Mouse (Mus musculus): ENCODE data around the gene Hmx2.

Hmx2 gene

GRCm38 (mm10) chr7:131548473-131548872 lies at the start of gene Hmx2:
Gene Hmx2, plus strand, starts transcription at chr7:131548773.
- no peak for DNase-seq (ENCODE audit: low read depth, low spot score)

- DNase-seq (ENCODE audit: low read depth, low spot score) = no peak
Measured at GRCm38 (mm10) chr7:131503739-131504138, 44.8 kb upstream of the Hmx2 start.

- DNase-seq (ENCODE audit: low read depth, low spot score) = no peak
Measured at GRCm38 (mm10) chr7:131539979-131540378, 8.6 kb upstream of the Hmx2 start.

- no peak for DNase-seq (ENCODE audit: low read depth, low spot score)
Measured at GRCm38 (mm10) chr7:131541184-131542114, 7.1 kb upstream of the Hmx2 start.

- no peak for DNase-seq (ENCODE audit: low read depth, low spot score)
Measured at GRCm38 (mm10) chr7:131542115-131542871, 6.3 kb upstream of the Hmx2 start, which contains the start of gene Hmx3. Gene Hmx3, plus strand, starts transcription at chr7:131542867.

GRCm38 (mm10) chr7:131542872-131543622 lies 5.5 kb upstream of the Hmx2 start:
- DNase-seq (ENCODE audit: low read depth, low spot score) = no peak

GRCm38 (mm10) chr7:131543623-131544481 lies 4.7 kb upstream of the Hmx2 start:
- no peak for DNase-seq (ENCODE audit: low read depth, low spot score)

- no peak for DNase-seq (ENCODE audit: low read depth, low spot score)
Measured at GRCm38 (mm10) chr7:131544871-131545270, 3.7 kb upstream of the Hmx2 start.

- DNase-seq (ENCODE audit: low read depth, low spot score) = no peak
Measured at GRCm38 (mm10) chr7:131545701-131546385, 2.7 kb upstream of the Hmx2 start.

GRCm38 (mm10) chr7:131546423-131546822 lies 2.1 kb upstream of the Hmx2 start:
- no peak for DNase-seq (ENCODE audit: low read depth, low spot score)

- DNase-seq (ENCODE audit: low read depth, low spot score) = no peak
Measured at GRCm38 (mm10) chr7:131547481-131547880, 1.1 kb upstream of the Hmx2 start.

GRCm38 (mm10) chr7:131551471-131551870 lies 2.9 kb downstream of the Hmx2 start:
- DNase-seq (ENCODE audit: low read depth, low spot score) = no peak

- no peak for DNase-seq (ENCODE audit: low read depth, low spot score)
Measured at GRCm38 (mm10) chr7:131551931-131552741, 3.6 kb downstream of the Hmx2 start.

- DNase-seq (ENCODE audit: low read depth, low spot score) = no peak
Measured at GRCm38 (mm10) chr7:131552781-131553180, 4.2 kb downstream of the Hmx2 start.

- DNase-seq (ENCODE audit: low read depth, low spot score) = no peak
Measured at GRCm38 (mm10) chr7:131553771-131554175, 5.2 kb downstream of the Hmx2 start.

- no peak for DNase-seq (ENCODE audit: low read depth, low spot score)
Measured at GRCm38 (mm10) chr7:131554341-131555180, 6.0 kb downstream of the Hmx2 start.

- DNase-seq (ENCODE audit: low read depth, low spot score) = no peak
Measured at GRCm38 (mm10) chr7:131555301-131556081, 6.9 kb downstream of the Hmx2 start.

GRCm38 (mm10) chr7:131556116-131556515 lies 7.5 kb downstream of the Hmx2 start:
- DNase-seq (ENCODE audit: low read depth, low spot score) = no peak

Measured in retina, adult 2 months (tissue).